Mouse (Mus musculus): ENCODE data around the gene Mgme1. TPM values are rescaled to one million over a fixed set of nuclear protein-coding genes. Genes with fewer than 3 reads are reported as not detected.

The Mgme1 gene
- polyA plus RNA-seq, 1 experiment from 2014 or later, result 15.2 TPM

GRCm38 (mm10) chr2:144267004-144267730 lies 3.3 kb upstream of the Mgme1 start:
- H3K9ac ChIP-seq (replicated peaks), result no peak overlapping the region
- H3K27ac ChIP-seq (replicated peaks), result no peak overlapping the region
- ATAC-seq (ENCODE audit: low FRiP score, low read depth), result no peak
- 0 out of 2 replicates have a peak overlapping the region, but pooled peaks have one; percentile 10 for H3K4me3 ChIP-seq
- H3K36me3 ChIP-seq, result no peaks in the 10 kb centered on the region
- WGBS, result 53% methylated on average over 5 of the region's 5 CpGs
- peaks cover 23% of the 10 kb centered on the region for H3K4me1 ChIP-seq
- H3K27me3 ChIP-seq, result no peaks in the 10 kb centered on the region
- no peaks in the 10 kb centered on the region for H3K9me3 ChIP-seq
- peak overlapping the region; percentile 65 for H3K4me2 ChIP-seq (replicated peaks)

- no peaks in the 10 kb centered on the region for H3K36me3 ChIP-seq
- no peak overlapping the region for H3K9ac ChIP-seq (replicated peaks)
- no peaks in the 10 kb centered on the region for H3K27me3 ChIP-seq
- ATAC-seq (ENCODE audit: low FRiP score, low read depth), result no peak
- no peak overlapping the region for H3K27ac ChIP-seq (replicated peaks)
- no peaks in the 10 kb centered on the region for H3K9me3 ChIP-seq
- 65% methylated on average over 1 of the region's 1 CpGs for WGBS
- 0 out of 2 replicates have a peak overlapping the region, but pooled peaks have one; percentile 10 for H3K4me3 ChIP-seq
- H3K4me1 ChIP-seq, result peaks cover 23% of the 10 kb centered on the region
- peak overlapping the region; percentile 65 for H3K4me2 ChIP-seq (replicated peaks)
Observed at GRCm38 (mm10) chr2:144267731-144268015, 2.8 kb upstream of the Mgme1 start.

GRCm38 (mm10) chr2:144268446-144269305 lies 1.8 kb upstream of the Mgme1 start:
- WGBS, result 6% methylated on average over 6 of the region's 6 CpGs

GRCm38 (mm10) chr2:144269306-144269650 lies 1.2 kb upstream of the Mgme1 start:
- peak overlapping the region; percentile 89 for H3K4me3 ChIP-seq
- no peak for ATAC-seq (ENCODE audit: low FRiP score, low read depth)
- no peak overlapping the region for H3K27ac ChIP-seq (replicated peaks)
- H3K27me3 ChIP-seq, result no peaks in the 10 kb centered on the region
- WGBS, result under 1% methylated on average over 11 of the region's 11 CpGs
- H3K4me1 ChIP-seq, result peaks cover 23% of the 10 kb centered on the region
- peak overlapping the region; percentile 65 for H3K4me2 ChIP-seq (replicated peaks)
- H3K36me3 ChIP-seq, result no peaks in the 10 kb centered on the region
- H3K9me3 ChIP-seq, result no peaks in the 10 kb centered on the region
- peak overlapping the region; percentile 93 for H3K9ac ChIP-seq (replicated peaks)

More at GRCm38 (mm10) chr2:144268446-144269305, 1.8 kb upstream of the Mgme1 start:
- H3K27ac ChIP-seq (replicated peaks), result no peak overlapping the region
- peaks cover 23% of the 10 kb centered on the region for H3K4me1 ChIP-seq
- H3K4me3 ChIP-seq, result peak overlapping the region; percentile 89
- H3K36me3 ChIP-seq, result no peaks in the 10 kb centered on the region
- no peaks in the 10 kb centered on the region for H3K9me3 ChIP-seq
- ATAC-seq (ENCODE audit: low FRiP score, low read depth), result no peak
- peak overlapping the region; percentile 65 for H3K4me2 ChIP-seq (replicated peaks)
- peak overlapping the region; percentile 93 for H3K9ac ChIP-seq (replicated peaks)
- H3K27me3 ChIP-seq, result no peaks in the 10 kb centered on the region

- under 1% methylated on average over 24 of the region's 33 CpGs for WGBS
- no peak; the same call in 1 of the 2 replicates for ATAC-seq (ENCODE audit: low FRiP score, low read depth)
- Histone ChIP-seq H3K9ac (replicated peaks) (peak overlapping the region; percentile 93), H3K36me3 (no peaks in the 10 kb centered on the region), H3K4me1 (peaks cover 23% of the 10 kb centered on the region), H3K27ac (replicated peaks) (peak overlapping the region; percentile 89), H3K9me3 (no peaks in the 10 kb centered on the region), H3K4me3 (peak overlapping the region; percentile 89), H3K27me3 (no peaks in the 10 kb centered on the region), H3K4me2 (replicated peaks) (peak overlapping the region; percentile 65)
Observed at GRCm38 (mm10) chr2:144269679-144270475, 586 bp upstream of the Mgme1 start.

DNA sequence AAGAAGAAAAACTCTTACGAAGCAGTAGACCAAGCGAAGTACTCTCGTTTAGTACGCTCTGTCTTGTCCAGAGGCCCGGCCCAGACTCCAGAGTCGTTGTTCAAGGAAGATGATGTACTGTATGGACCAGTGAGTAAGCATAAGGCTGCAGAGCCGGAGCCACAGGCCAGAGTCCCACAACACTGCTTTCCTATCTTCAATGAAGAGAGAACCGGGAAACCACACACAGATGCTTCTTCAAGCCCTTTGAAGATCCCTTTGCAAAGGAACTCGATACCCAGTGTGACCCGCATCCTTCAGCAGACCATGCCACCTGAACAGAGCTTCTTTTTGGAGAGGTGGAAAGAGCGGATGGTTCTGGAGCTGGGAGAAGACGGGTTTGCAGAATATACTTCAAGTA lies 1.6 kb downstream of the Mgme1 start:
- H3K36me3 ChIP-seq, result peaks cover 8% of the 10 kb centered on the region; the same call in 1 of the 2 replicates
- WGBS, result 92% methylated on average over 12 of the region's 12 CpGs
- no peak overlapping the region for H3K4me3 ChIP-seq
- H3K9ac ChIP-seq (replicated peaks), result no peak overlapping the region
- H3K4me2 ChIP-seq (replicated peaks), result no peak overlapping the region
- no peak overlapping the region for H3K27ac ChIP-seq (replicated peaks)
- H3K4me1 ChIP-seq, result peaks cover 19% of the 10 kb centered on the region
- H3K9me3 ChIP-seq, result no peaks in the 10 kb centered on the region
- no peak for ATAC-seq (ENCODE audit: low FRiP score, low read depth)
- H3K27me3 ChIP-seq, result no peaks in the 10 kb centered on the region

GRCm38 (mm10) chr2:144274741-144275140 lies 4.3 kb downstream of the Mgme1 start:
- no peak overlapping the region for H3K4me2 ChIP-seq (replicated peaks)
- peaks cover 4% of the 10 kb centered on the region; the same call in 1 of the 2 replicates for H3K4me1 ChIP-seq
- no peaks in the 10 kb centered on the region for H3K27me3 ChIP-seq
- ATAC-seq (ENCODE audit: low FRiP score, low read depth), result no peak
- H3K27ac ChIP-seq (replicated peaks), result no peak overlapping the region
- H3K9ac ChIP-seq (replicated peaks), result no peak overlapping the region
- H3K4me3 ChIP-seq, result no peak overlapping the region
- no peaks in the 10 kb centered on the region for H3K9me3 ChIP-seq
- H3K36me3 ChIP-seq, result peaks cover 20% of the 10 kb centered on the region
- WGBS, result 81% methylated on average over 8 of the region's 8 CpGs

DNA sequence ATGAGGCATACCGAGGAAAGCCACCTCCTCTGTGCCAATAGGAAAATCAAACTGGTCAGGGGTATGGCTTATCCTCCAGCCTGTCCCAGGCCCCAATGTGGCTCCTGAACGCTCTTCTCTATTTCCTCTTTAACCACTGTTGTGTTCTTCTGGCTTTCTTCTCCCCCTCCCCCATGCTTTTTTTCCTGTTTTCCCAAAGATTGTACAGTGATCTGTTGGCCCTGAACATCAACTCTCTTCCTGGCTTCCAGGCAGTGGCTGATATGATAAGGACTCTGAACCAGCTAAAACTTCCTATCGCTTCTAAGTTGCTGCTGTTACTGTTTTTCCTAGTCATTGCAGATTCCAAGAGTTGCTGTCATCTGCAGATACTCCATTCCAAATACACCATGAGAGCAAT lies 6.4 kb downstream of the Mgme1 start:
- Histone ChIP-seq H3K27ac (replicated peaks) (no peak overlapping the region), H3K9ac (replicated peaks) (no peak overlapping the region), H3K4me2 (replicated peaks) (no peak overlapping the region), H3K36me3 (peaks cover 23% of the 10 kb centered on the region), H3K9me3 (no peaks in the 10 kb centered on the region), H3K27me3 (no peaks in the 10 kb centered on the region), H3K4me3 (no peak overlapping the region), H3K4me1 (no peaks in the 10 kb centered on the region)
- ATAC-seq (ENCODE audit: low FRiP score, low read depth), result no peak
- 96% methylated on average over 3 of the region's 3 CpGs for WGBS

DNA sequence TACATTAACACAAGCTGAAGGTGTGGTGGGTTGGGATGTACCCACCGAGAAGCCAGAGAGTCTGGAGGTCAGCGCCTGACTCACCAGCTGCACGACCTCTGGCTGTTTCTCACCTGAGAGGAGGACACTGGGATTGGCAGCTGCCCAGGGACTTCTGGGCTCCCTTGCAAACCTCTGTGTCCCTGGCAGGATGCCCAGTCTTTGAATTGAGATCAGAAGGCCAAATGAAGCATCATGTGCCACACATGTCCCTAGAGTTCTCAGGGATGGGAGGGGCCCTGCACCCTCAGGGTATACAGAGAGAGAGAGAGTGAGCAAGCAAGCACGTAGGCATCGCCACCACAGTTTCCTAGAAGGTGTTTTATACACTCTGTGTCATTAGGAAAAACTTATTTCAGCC lies 9.3 kb downstream of the Mgme1 start:
- no peak for ATAC-seq (ENCODE audit: low FRiP score, low read depth)
- H3K27me3 ChIP-seq, result no peaks in the 10 kb centered on the region
- no peak overlapping the region for H3K27ac ChIP-seq (replicated peaks)
- H3K36me3 ChIP-seq, result peaks cover 23% of the 10 kb centered on the region
- no peak overlapping the region for H3K9ac ChIP-seq (replicated peaks)
- no peak overlapping the region for H3K4me3 ChIP-seq
- no peaks in the 10 kb centered on the region for H3K9me3 ChIP-seq
- WGBS, result 92% methylated on average over 5 of the region's 5 CpGs
- 0 out of 2 replicates have a peak, but pooled peaks cover 3% of the 10 kb centered on the region for H3K4me1 ChIP-seq
- H3K4me2 ChIP-seq (replicated peaks), result no peak overlapping the region

DNA sequence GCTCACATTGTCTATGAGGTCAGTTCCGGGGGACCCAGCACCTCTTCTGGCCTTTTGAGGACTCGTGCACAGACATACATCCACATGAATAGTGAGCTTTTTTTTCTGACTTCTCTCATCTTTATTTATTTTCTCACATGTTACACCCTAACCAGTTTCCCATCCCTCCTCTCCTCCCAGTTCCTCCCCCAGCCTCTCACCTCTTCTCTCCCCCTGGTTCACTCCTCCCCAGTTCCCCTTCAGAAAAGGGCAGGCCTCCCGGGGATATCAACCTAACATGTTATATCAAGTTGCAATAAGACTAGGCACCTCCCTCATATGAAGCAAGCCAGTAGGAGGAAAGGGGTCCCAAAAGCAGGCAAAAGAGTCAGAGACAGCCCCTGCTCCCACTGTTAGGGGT lies 10.1 kb downstream of the Mgme1 start:
- Histone ChIP-seq H3K36me3 (peaks cover 23% of the 10 kb centered on the region), H3K4me2 (replicated peaks) (no peak overlapping the region), H3K27me3 (no peaks in the 10 kb centered on the region), H3K4me3 (no peak overlapping the region), H3K4me1 (0 out of 2 replicates have a peak, but pooled peaks cover 3% of the 10 kb centered on the region), H3K27ac (replicated peaks) (no peak overlapping the region), H3K9ac (replicated peaks) (no peak overlapping the region), H3K9me3 (no peaks in the 10 kb centered on the region)
- ATAC-seq (ENCODE audit: low FRiP score, low read depth), result no peak
- 81% methylated on average over 3 of the region's 3 CpGs for WGBS

DNA sequence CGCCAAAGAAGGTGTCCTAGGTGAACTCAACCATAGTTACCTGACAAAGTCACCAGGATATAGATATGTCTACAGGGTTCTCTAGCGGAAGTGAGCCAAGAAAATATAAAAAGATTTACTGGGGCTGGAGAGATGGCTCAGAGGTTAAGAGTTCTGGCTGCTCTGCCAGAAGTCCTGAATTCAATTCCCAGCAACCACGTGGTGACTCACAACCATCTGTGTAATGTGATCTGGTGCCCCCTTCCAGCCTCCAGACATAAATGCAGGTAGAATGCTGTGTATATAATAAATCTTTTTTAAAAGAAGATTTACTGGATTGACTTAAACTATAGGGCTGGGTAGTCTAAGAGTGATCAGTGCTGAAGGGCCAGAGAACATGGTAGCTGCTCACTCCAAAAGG lies 11.0 kb downstream of the Mgme1 start:
- peaks cover 20% of the 10 kb centered on the region for H3K36me3 ChIP-seq
- H3K27ac ChIP-seq (replicated peaks), result no peak overlapping the region

More for the DNA sequence above, 11.0 kb downstream of the Mgme1 start:
- WGBS, result 67% methylated on average over 3 of the region's 3 CpGs
- Histone ChIP-seq H3K9ac (replicated peaks) (no peak overlapping the region), H3K4me3 (no peak overlapping the region), H3K4me1 (0 out of 2 replicates have a peak, but pooled peaks cover 3% of the 10 kb centered on the region), H3K4me2 (replicated peaks) (no peak overlapping the region), H3K9me3 (no peaks in the 10 kb centered on the region), H3K27me3 (no peaks in the 10 kb centered on the region)
- ATAC-seq (ENCODE audit: low FRiP score, low read depth), result no peak
